Mouse (Mus musculus) forebrain, postnatal 0 days (tissue): ENCODE results near the gene Lbh. TPM values are rescaled to one million over a fixed set of nuclear protein-coding genes. Genes with fewer than 3 reads are reported as not detected.
A peak's percentile ranks its signal among the peaks of the same experiment; 100 is the strongest.

Experiments
- ATAC-seq: fragments of 200-750 bp; cut with Nextera tagmentation; 2 replicates; pipeline ENCODE4 v1.8.0; 2017; ENCODE audit warnings: mild to moderate bottlenecking, moderate library complexity
- DNase-seq: peaks from one replicate; pipeline ENCODE4 v3.0.0-alpha.2; 2015
- H3K27ac ChIP-seq: fragments of 300-500 bp; sonication (generic); 2 replicates; pipeline ENCODE4 v1.5.1; 2014; ENCODE audit warnings: low read depth, mild to moderate bottlenecking, antibody characterized with exemption, low read length, moderate library complexity, mixed read lengths
- H3K27me3 ChIP-seq: fragments of 300-500 bp; sonication (generic); 2 replicates; pipeline ENCODE4 v1.6.1; 2014; ENCODE audit warnings: mild to moderate bottlenecking, low read length, mixed read lengths; ENCODE audit not compliant: insufficient read depth
- H3K36me3 ChIP-seq: fragments of 300-500 bp; sonication (generic); 2 replicates; pipeline ENCODE4 v1.6.1; 2014; ENCODE audit warnings: mild to moderate bottlenecking, moderate library complexity; ENCODE audit not compliant: insufficient read depth
- H3K4me1 ChIP-seq: fragments of 300-500 bp; sonication (generic); 2 replicates; pipeline ENCODE4 v1.6.1; 2014; ENCODE audit warnings: antibody characterized with exemption; ENCODE audit not compliant: insufficient read depth
- H3K4me2 ChIP-seq: fragments of 300-500 bp; sonication (generic); 2 replicates; pipeline ENCODE4 v1.6.1; 2014; ENCODE audit warnings: low read depth, mild to moderate bottlenecking, moderate library complexity
- H3K4me3 ChIP-seq: fragments of 300-500 bp; sonication (generic); 2 replicates; pipeline ENCODE4 v1.5.1; 2014; ENCODE audit warnings: low read depth, low read length, mixed read lengths
- H3K9ac ChIP-seq: fragments of 300-500 bp; sonication (generic); 2 replicates; pipeline ENCODE4 v1.6.1; 2014; ENCODE audit warnings: mild to moderate bottlenecking
- H3K9me3 ChIP-seq: fragments of 300-500 bp; sonication (generic); 2 replicates; pipeline ENCODE4 v1.6.1; 2016; ENCODE audit warnings: low read length
- CTCF ChIP-seq: sonication (generic); IDR thresholded peaks from 2 replicates; pipeline ENCODE4 v1.5.1; 2016; ENCODE audit warnings: antibody characterized with exemption, control low read depth, low read depth
- WGBS: fragments of 180-500 bp; shearing (Covaris S2); extraction: QIAGEN DNeasy Blood & Tissue Kit; methylation state at CpG from one replicate; pipeline ENCODE4 v1.1.7; 2014; 5-methylcytosine and 5-hydroxymethylcytosine counted together
- polyA plus RNA-seq: library from polyadenylated mRNA; unstranded; fragments of >200 nt; fragmentation: Nextera tagmentation; extraction: Ambion mirVana; gene quantifications from 2 replicates; pipeline ENCODE4 v1.2.1, GENCODE M21; 2015
- total RNA-seq: library from RNA; depleted of rRNA; stranded (reverse); fragments of >200 nt; gene quantifications from 2 replicates; pipeline ENCODE4 v1.2.3, GENCODE M21; 2014

The Lbh gene
- total and polyA plus RNA-seq, 2 experiments from 2014 or later, result 3.0 to 66.7 TPM

- Histone ChIP-seq H3K27me3 (no peaks in the 10 kb centered on the region), H3K9ac (no peak overlapping the region), H3K27ac (no peak overlapping the region; the same call in 1 of the 2 replicates), H3K36me3 (peaks cover 16% of the 10 kb centered on the region), H3K9me3 (no peaks in the 10 kb centered on the region), H3K4me1 (no peaks in the 10 kb centered on the region), H3K4me3 (no peak overlapping the region), H3K4me2 (no peak overlapping the region)
- 79% methylated on average over 11 of the region's 11 CpGs for whole genome bisulfite sequencing
- no peak for ATAC-seq
- no peak for DNase-seq
- TF ChIP-seq CTCF, result no peak
These were observed 20.1 kb downstream of the Lbh start for GRCm38 (mm10) chr17:72938026-72938795.

GRCm38 (mm10) chr17:72938871-72939568, 20.9 kb downstream of the Lbh start:
- TF ChIP-seq CTCF, result no peak
- Histone ChIP-seq H3K4me3 (no peak overlapping the region), H3K9ac (no peak overlapping the region), H3K4me1 (no peaks in the 10 kb centered on the region), H3K36me3 (peaks cover 16% of the 10 kb centered on the region), H3K4me2 (no peak overlapping the region), H3K9me3 (no peaks in the 10 kb centered on the region), H3K27me3 (no peaks in the 10 kb centered on the region), H3K27ac (no peak overlapping the region)
- ATAC-seq (peak; percentile 18; the same call in 1 of the 2 replicates), DNase-seq (no peak)
- 82% methylated on average over 15 of the region's 15 CpGs for WGBS

DNA sequence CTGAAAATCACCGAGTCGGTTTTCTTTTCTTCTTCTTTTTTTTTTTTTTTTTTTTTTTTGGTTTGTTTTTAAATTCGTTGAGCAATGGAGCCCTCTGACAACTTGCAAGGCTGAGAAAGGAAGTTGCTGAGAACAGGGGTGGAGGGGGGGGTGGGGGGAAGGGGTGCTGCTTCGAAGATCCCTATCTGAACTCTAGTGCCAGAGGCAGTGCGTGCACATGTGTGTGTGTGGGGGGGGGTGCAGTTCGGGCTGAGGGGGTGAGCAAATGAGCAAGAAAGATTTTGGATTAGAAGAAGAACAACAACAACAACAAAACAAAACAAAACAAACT, 21.4 kb downstream of the Lbh start:
- no peaks in the 10 kb centered on the region for H3K9me3 ChIP-seq
- ATAC-seq, result no peak
- WGBS, result 89% methylated on average over 6 of the region's 6 CpGs
- TF ChIP-seq CTCF, result no peak
- H3K36me3 ChIP-seq, result peaks cover 16% of the 10 kb centered on the region
- no peak overlapping the region for H3K4me3 ChIP-seq
- no peak overlapping the region for H3K4me2 ChIP-seq
- no peak for DNase-seq
- H3K4me1 ChIP-seq, result no peaks in the 10 kb centered on the region
- no peak overlapping the region for H3K9ac ChIP-seq
- no peak overlapping the region for H3K27ac ChIP-seq
- H3K27me3 ChIP-seq, result no peaks in the 10 kb centered on the region

GRCm38 (mm10) chr17:72944368-72944767, 26.3 kb downstream of the Lbh start:
- no peak for DNase-seq
- WGBS, result 87% methylated on average over 5 of the region's 5 CpGs

DNA sequence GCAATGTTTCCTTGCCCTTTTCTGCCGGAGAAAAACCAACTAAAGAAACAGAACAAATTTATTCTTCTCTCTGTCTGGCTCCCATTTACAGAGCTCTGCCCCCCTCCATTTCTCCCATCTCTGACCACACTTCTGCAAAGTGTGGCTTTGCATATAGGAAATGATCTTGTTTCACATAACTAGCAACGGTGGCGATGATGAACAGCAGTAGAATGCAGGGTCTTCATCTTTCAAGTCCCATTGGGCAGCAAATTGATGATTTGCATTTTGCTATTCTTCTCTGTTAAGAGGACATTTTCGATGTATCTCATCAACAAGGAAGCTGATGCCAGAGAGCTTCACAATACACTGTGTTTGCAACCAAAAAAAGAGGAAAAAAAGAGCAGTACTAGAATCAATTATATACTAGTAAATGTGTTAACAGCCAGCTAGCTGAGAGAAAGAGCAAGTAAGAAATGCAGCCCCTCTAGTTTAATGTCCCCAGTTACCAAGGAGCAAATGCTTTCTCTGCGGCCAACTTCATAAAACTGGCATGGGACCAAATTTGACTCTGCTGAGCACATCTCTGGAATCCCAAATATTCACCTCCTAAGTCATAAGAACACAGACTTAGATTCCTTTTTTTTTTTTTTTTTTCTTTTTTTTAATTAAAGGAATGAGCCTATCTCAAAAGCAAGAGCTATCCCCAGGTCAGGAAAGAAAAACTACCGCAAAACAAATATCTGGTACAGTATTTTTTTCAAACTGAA, 29.2 kb downstream of the Lbh start:
- Histone ChIP-seq H3K36me3 (no peaks in the 10 kb centered on the region), H3K4me2 (no peak overlapping the region), H3K4me3 (no peak overlapping the region), H3K9me3 (no peaks in the 10 kb centered on the region), H3K27me3 (no peaks in the 10 kb centered on the region), H3K4me1 (no peaks in the 10 kb centered on the region), H3K27ac (no peak overlapping the region), H3K9ac (no peak overlapping the region)
- no peak for TF ChIP-seq CTCF
- DNase-seq (no peak), ATAC-seq (no peak)
- 69% methylated on average over 6 of the region's 6 CpGs for WGBS

More at GRCm38 (mm10) chr17:72944368-72944767, 26.3 kb downstream of the Lbh start:
- Histone ChIP-seq H3K9me3 (no peaks in the 10 kb centered on the region), H3K4me1 (no peaks in the 10 kb centered on the region), H3K9ac (no peak overlapping the region), H3K27me3 (no peaks in the 10 kb centered on the region), H3K4me3 (no peak overlapping the region), H3K4me2 (no peak overlapping the region), H3K27ac (no peak overlapping the region), H3K36me3 (peaks cover 16% of the 10 kb centered on the region)
- ATAC-seq, result no peak
- TF ChIP-seq CTCF, result no peak

- Histone ChIP-seq H3K9ac (no peak overlapping the region), H3K4me2 (no peak overlapping the region)
These were observed 30.0 kb downstream of the Lbh start for GRCm38 (mm10) chr17:72948119-72948518.

More at GRCm38 (mm10) chr17:72948119-72948518, 30.0 kb downstream of the Lbh start:
- no peak for ATAC-seq
- no peaks in the 10 kb centered on the region for H3K27me3 ChIP-seq
- WGBS, result 86% methylated on average over 9 of the region's 9 CpGs
- H3K9me3 ChIP-seq, result no peaks in the 10 kb centered on the region
- H3K36me3 ChIP-seq, result no peaks in the 10 kb centered on the region
- TF ChIP-seq CTCF, result no peak
- H3K4me1 ChIP-seq, result no peaks in the 10 kb centered on the region
- H3K4me3 ChIP-seq, result no peak overlapping the region
- no peak for DNase-seq
- no peak overlapping the region for H3K27ac ChIP-seq
